Mouse (Mus musculus) erythroblast, embryonic 14.5 days (primary cell): Measurements from ENCODE around the gene Tenm4.

Experiments
- GATA1 ChIP-seq: IDR thresholded peaks from 2 replicates; pipeline ENCODE4 v1.6.1; 2012; ENCODE audit warnings: low read length, inconsistent platforms, mixed read lengths
- TAL1 ChIP-seq: IDR thresholded peaks from 3 replicates; pipeline ENCODE4 v1.6.1; 2012; ENCODE audit warnings: low read length, inconsistent platforms, mixed read lengths

DNA sequence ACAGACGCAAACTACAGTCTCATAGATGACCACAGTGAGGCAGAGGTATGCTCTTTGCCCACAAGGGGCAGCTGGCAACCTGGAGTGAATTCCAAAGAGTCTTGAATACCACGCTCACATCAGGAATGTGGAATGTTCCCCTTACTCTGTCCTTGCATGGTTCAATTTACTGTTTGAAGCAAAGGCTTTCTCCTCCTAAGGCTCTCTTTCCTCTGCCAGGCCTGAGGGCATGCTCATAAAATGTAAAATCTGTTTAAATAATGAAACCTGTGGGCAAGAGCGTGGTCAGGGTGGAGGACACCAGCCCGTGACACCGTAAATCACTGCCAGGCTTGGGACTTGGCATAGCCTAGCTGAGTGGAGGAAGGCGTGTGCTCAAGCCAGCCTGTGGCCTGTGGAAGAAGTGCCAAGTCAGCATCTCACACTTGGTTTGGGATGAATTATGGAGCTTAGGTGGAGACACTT lies 34.5 kb upstream of the Tenm4 start:
- TF ChIP-seq GATA1 (no peak), TAL1 (no peak)
